Mouse (Mus musculus): ENCODE data around the gene Rars2. TPM values are rescaled to one million over a fixed set of nuclear protein-coding genes. Genes with fewer than 3 reads are reported as not detected.

The Rars2 gene
- polyA plus RNA-seq (2015; fragmentation: Nextera tagmentation; extraction: Ambion mirVana), result 36.0 and 42.8 TPM in 2 replicates

GRCm38 (mm10) chr4:34614630-34615094, at the start of gene Rars2, which contains the start of gene Orc3:
Rars2 (plus strand) TSS chr4:34614957.
Orc3 (minus strand) TSS chr4:34614944.

GRCm38 (mm10) chr4:34686874-34687567, 72.3 kb downstream of the Rars2 start, which contains the start of gene Slc35a1:
Slc35a1 (minus strand) TSS chr4:34687438.

Other genes with a start within 250 kb of the Rars2 start
- 48.0 and 53.5 TPM in 2 replicates for gene Akirin2, start 64.0 kb upstream of the Rars2 start, polyA plus RNA-seq (2015; fragmentation: Nextera tagmentation; extraction: Ambion mirVana)
- gene Orc3, start within 50 bp of the Rars2 start, polyA plus RNA-seq (2015; fragmentation: Nextera tagmentation; extraction: Ambion mirVana), result 44.0 and 46.1 TPM in 2 replicates
- 22.4 and 24.7 TPM in 2 replicates for gene Slc35a1, start 72.5 kb downstream of the Rars2 start, polyA plus RNA-seq (2015; fragmentation: Nextera tagmentation; extraction: Ambion mirVana)
- not detected in 2 replicates for gene Cfap206, start 115.2 kb downstream of the Rars2 start, polyA plus RNA-seq (2015; fragmentation: Nextera tagmentation; extraction: Ambion mirVana)
- gene Gm136, start 141.3 kb downstream of the Rars2 start, polyA plus RNA-seq (2015; fragmentation: Nextera tagmentation; extraction: Ambion mirVana), result not detected in 2 replicates
- gene Smim8, start 163.5 kb downstream of the Rars2 start, polyA plus RNA-seq (2015; fragmentation: Nextera tagmentation; extraction: Ambion mirVana), result 58.9 and 67.2 TPM in 2 replicates

All from skeletal muscle tissue, postnatal 0 days (tissue).